Mouse (Mus musculus) heart, postnatal 0 days (tissue): ENCODE measurements around the gene Cemip2. TPM values are rescaled to one million over a fixed set of nuclear protein-coding genes. Genes with fewer than 3 reads are reported as not detected.
A peak's percentile ranks its signal among the peaks of the same experiment; 100 is the strongest.

Experiments
- ATAC-seq: fragments of 200-750 bp; cut with Nextera tagmentation; 2 replicates; pipeline ENCODE4 v1.8.0; 2017; ENCODE audit warnings: low read depth, moderate number of reproducible peaks, moderate library complexity; ENCODE audit not compliant: insufficient read depth
- DNase-seq: peaks from one replicate; pipeline ENCODE4 v3.0.0-alpha.2; 2016; ENCODE audit warnings: low spot score
- H3K27ac ChIP-seq: fragments of 300-500 bp; sonication (generic); 2 replicates; pipeline ENCODE4 v1.5.1; 2014; ENCODE audit warnings: low read depth, mild to moderate bottlenecking
- H3K27me3 ChIP-seq: fragments of 300-500 bp; sonication (generic); 2 replicates; pipeline ENCODE4 v1.6.1; 2014; ENCODE audit warnings: low read length, mixed read lengths; ENCODE audit not compliant: control insufficient read depth, insufficient read depth
- H3K36me3 ChIP-seq: fragments of 300-500 bp; sonication (generic); replicated peaks from 2 replicates; pipeline ENCODE4 v1.6.1; 2014; ENCODE audit warnings: low read length, mixed read lengths; ENCODE audit not compliant: control insufficient read depth, insufficient read depth
- H3K4me1 ChIP-seq: fragments of 300-500 bp; sonication (generic); 2 replicates; pipeline ENCODE4 v1.6.1; 2014; ENCODE audit warnings: antibody characterized with exemption; ENCODE audit not compliant: control insufficient read depth, insufficient read depth
- H3K4me2 ChIP-seq: fragments of 300-500 bp; sonication (generic); 2 replicates; pipeline ENCODE4 v1.6.1; 2014; ENCODE audit warnings: low read depth, mild to moderate bottlenecking, low read length, moderate library complexity
- H3K4me3 ChIP-seq: fragments of 300-500 bp; sonication (generic); 2 replicates; pipeline ENCODE4 v1.5.1; 2014; ENCODE audit warnings: low read depth, low read length
- H3K9ac ChIP-seq: fragments of 300-500 bp; sonication (generic); replicated peaks from 2 replicates; pipeline ENCODE4 v1.6.1; 2014; ENCODE audit warnings: low read depth, low read length, mixed read lengths
- H3K9me3 ChIP-seq: fragments of 300-500 bp; sonication (generic); replicated peaks from 2 replicates; pipeline ENCODE4 v1.6.1; 2016; ENCODE audit warnings: low read length; ENCODE audit not compliant: control insufficient read depth
- CTCF ChIP-seq: IDR thresholded peaks from 2 replicates; pipeline ENCODE4 v1.5.1; 2016; ENCODE audit warnings: antibody characterized with exemption, control low read depth, low read depth
- EP300 ChIP-seq: IDR thresholded peaks from 2 replicates; pipeline ENCODE4 v1.6.1; 2016; ENCODE audit warnings: antibody characterized with exemption, low read depth
- WGBS: fragments of 180-500 bp; shearing (Covaris S2); extraction: QIAGEN DNeasy Blood & Tissue Kit; methylation state at CpG from one replicate; pipeline ENCODE4 v1.1.7; 2014; 5-methylcytosine and 5-hydroxymethylcytosine counted together
- polyA plus RNA-seq: library from polyadenylated mRNA; unstranded; fragments of >200 nt; fragmentation: Nextera tagmentation; extraction: Ambion mirVana; gene quantifications from 2 replicates; pipeline ENCODE4 v1.2.1, GENCODE M21; 2015
- total RNA-seq: library from RNA; depleted of rRNA; stranded (reverse); fragments of >200 nt; gene quantifications from 2 replicates; pipeline ENCODE4 v1.2.3, GENCODE M21; 2014; ENCODE audit warnings: low replicate concordance

Gene Cemip2
- total and polyA plus RNA-seq, 2 experiments from 2014 or later: 20.2 to 58.8 TPM

GRCm38 (mm10) chr19:21886166-21886657, 108.1 kb downstream of the Cemip2 start:
- TF ChIP-seq EP300: no peak
- no peak for TF ChIP-seq CTCF
- Histone ChIP-seq H3K36me3 (no peaks in the 10 kb centered on the region), H3K4me3 (no peak overlapping the region), H3K27me3 (no peaks in the 10 kb centered on the region), H3K27ac (peak overlapping the region; percentile 33; the same call in 1 of the 2 replicates), H3K9me3 (no peaks in the 10 kb centered on the region), H3K4me1 (peaks cover 30% of the 10 kb centered on the region), H3K9ac (no peak overlapping the region), H3K4me2 (no peak overlapping the region)
- DNase-seq (no peak), ATAC-seq (no peak)
- 19% methylated on average over 4 of the region's 4 CpGs for WGBS

GRCm38 (mm10) chr19:21890699-21891098, 112.6 kb downstream of the Cemip2 start:
- Histone ChIP-seq H3K36me3 (no peaks in the 10 kb centered on the region), H3K27ac (peak overlapping the region; percentile 56), H3K4me3 (no peak overlapping the region), H3K4me2 (no peak overlapping the region), H3K9ac (no peak overlapping the region), H3K9me3 (no peaks in the 10 kb centered on the region), H3K4me1 (peaks cover 15% of the 10 kb centered on the region), H3K27me3 (no peaks in the 10 kb centered on the region)
- TF ChIP-seq CTCF (no peak), EP300 (no peak; the same call in 1 of the 2 replicates)
- peak; percentile 57 for DNase-seq
- peak; percentile 73 for ATAC-seq
- WGBS: 16% methylated on average over 2 of the region's 2 CpGs

- no peaks in the 10 kb centered on the region for H3K27me3 ChIP-seq
- TF ChIP-seq EP300: no peak
- TF ChIP-seq CTCF: no peak
- H3K4me1 ChIP-seq: peaks cover 16% of the 10 kb centered on the region; the same call in 1 of the 2 replicates
- no peaks in the 10 kb centered on the region for H3K36me3 ChIP-seq
- DNase-seq (no peak), ATAC-seq (no peak)
- 95% methylated on average over 3 of the region's 3 CpGs for WGBS
- no peak overlapping the region for H3K4me3 ChIP-seq
- H3K9me3 ChIP-seq: no peaks in the 10 kb centered on the region
- no peak overlapping the region for H3K27ac ChIP-seq
- no peak overlapping the region for H3K4me2 ChIP-seq
- no peak overlapping the region for H3K9ac ChIP-seq
Observed at GRCm38 (mm10) chr19:21894792-21895191, 116.7 kb downstream of the Cemip2 start.

- Histone ChIP-seq H3K27me3 (no peaks in the 10 kb centered on the region), H3K4me3 (no peak overlapping the region), H3K9ac (no peak overlapping the region), H3K27ac (no peak overlapping the region), H3K4me1 (peaks cover 13% of the 10 kb centered on the region; the same call in 1 of the 2 replicates), H3K36me3 (no peaks in the 10 kb centered on the region), H3K9me3 (no peaks in the 10 kb centered on the region), H3K4me2 (no peak overlapping the region)
- no peak for ATAC-seq
- TF ChIP-seq CTCF (no peak), EP300 (no peak)
- no peak for DNase-seq
- WGBS: 64% methylated on average over 5 of the region's 5 CpGs
Observed at GRCm38 (mm10) chr19:21895540-21895939, 117.4 kb downstream of the Cemip2 start.

- Histone ChIP-seq H3K9me3 (no peaks in the 10 kb centered on the region), H3K4me2 (no peak overlapping the region), H3K36me3 (no peaks in the 10 kb centered on the region), H3K9ac (no peak overlapping the region), H3K4me3 (no peak overlapping the region), H3K27me3 (no peaks in the 10 kb centered on the region), H3K27ac (peak overlapping the region; percentile 74), H3K4me1 (0 out of 2 replicates have a peak, but pooled peaks cover 6% of the 10 kb centered on the region)
- WGBS: 39% methylated on average over 7 of the region's 7 CpGs
- peak; percentile 50 for DNase-seq
- ATAC-seq: peak; percentile 66
- TF ChIP-seq CTCF (no peak), EP300 (peak; percentile 59; the same call in 1 of the 2 replicates)
Observed at GRCm38 (mm10) chr19:21897122-21897827, 119.1 kb downstream of the Cemip2 start.
